Mouse (Mus musculus): Measurements from ENCODE around the gene Fam219b. TPM values are rescaled to one million over a fixed set of nuclear protein-coding genes. Genes with fewer than 3 reads are reported as not detected.

The Fam219b gene
- total RNA-seq (2023), result 10 to 100 TPM; 14.0 to 22.5 TPM

GRCm38 (mm10) chr9:57537044-57537727 lies at the start of gene Fam219b:
Gene Fam219b (plus strand): TSS chr9:57537528.

GRCm38 (mm10) chr9:57503622-57504380 lies 33.5 kb upstream of the Fam219b start, which contains the start of gene Rpp25:
Gene Rpp25 (plus strand): TSS chr9:57504026.

GRCm38 (mm10) chr9:57521056-57521911 lies 16.0 kb upstream of the Fam219b start, which contains the start of gene Cox5a:
Gene Cox5a (plus strand): TSS chr9:57521274.

GRCm38 (mm10) chr9:57552139-57552887 lies 15.0 kb downstream of the Fam219b start, which contains the start of gene Mpi:
Gene Mpi (minus strand): TSS chr9:57552763.

DNA sequence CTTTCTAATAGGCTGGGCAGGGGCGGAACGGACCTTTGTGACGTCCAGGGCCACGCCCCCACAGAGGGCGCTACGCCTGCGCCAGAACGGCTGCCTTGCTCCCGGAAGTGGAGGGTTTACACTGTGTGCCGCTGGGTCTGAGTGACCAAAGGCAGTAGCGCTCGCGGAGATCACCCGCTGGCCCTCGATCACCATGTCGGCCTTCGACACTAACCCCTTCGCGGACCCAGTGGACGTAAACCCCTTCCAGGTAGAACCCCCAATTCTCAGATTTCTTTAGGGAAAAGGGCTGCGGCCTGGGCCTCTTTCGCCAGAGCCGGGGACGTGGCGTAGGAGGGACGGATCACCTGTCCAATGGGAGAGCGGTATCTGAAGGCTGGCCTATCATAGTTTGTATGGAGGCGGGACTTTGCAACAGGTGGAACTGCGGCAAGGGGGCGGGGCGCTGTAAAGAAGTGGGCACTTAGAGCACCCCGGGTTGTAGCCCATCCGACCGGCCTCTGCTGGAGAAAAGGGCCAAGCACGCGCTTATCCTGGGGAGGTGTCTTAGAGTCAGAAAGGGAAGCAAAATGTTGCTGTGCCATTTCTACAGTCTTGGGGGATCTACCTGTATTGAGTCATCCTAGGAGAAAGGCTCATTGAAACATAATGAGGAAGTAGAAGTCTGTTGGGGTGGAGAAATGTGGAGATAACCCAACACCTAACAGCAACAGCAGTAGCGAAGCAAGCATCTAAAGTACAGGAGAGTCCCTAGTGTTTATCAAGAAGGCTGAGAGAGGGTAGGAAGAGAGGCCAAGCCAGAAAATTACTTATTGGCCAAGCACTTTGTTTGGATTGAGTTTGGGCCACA lies 23.8 kb downstream of the Fam219b start, which contains the start of gene Scamp2:
Gene Scamp2 (plus strand): TSS at position 83 of the 850 bp plus-strand sequence.

DNA sequence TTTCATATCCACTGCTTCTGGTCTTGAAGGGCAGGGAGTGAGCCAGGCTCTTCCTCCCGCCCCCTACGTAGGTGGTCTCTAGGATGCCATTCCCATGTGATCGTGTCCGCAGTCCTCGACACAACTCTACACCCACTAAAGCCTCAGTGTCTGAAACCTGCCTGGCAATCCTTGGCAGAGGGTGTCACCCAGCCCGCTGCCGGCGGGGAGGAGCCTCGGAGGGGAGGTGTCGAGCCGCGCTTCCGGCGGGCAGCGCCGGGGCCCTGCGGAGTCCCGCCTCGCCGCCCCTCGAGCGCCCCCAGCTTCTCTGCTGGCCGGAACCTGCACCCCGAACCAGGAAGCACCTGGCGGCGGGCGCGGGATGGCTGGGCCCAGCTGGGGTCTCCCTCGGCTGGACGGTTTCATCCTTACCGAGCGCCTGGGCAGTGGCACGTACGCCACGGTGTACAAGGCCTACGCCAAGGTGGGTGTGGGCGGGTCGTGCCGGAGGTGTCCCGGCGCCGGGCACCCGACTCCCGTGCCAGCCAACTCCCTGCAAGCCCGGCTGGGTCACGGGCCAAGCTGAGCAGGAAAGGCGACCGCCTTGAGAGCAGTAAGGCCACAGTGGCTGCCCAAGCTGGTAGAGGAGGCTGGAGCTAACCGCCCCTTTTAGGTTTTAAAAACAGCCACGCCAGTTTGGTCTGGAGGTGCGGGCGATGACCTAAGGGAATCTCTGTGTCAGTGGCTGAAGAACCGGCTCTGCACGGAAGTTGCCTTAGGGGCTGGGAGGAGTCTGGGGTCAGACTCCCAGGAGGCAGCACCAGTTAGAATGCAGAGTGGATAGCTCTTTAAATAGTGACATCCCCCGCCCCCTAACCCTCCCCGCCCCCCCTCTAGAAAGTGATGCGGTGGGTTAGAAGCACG lies 52.1 kb downstream of the Fam219b start, which contains the start of gene Ulk3:
Gene Ulk3 (plus strand): TSS at position 229 of the 903 bp plus-strand sequence.

Other genes starting within 250 kb of the Fam219b start
- gene Ppcdc, start 97.4 kb upstream of the Fam219b start, total RNA-seq (2023), result 10 to 100 TPM; 76.9 to 92.2 TPM
- gene Scamp5, start 69.5 kb upstream of the Fam219b start, total RNA-seq (2023), result not detected
- not detected for gene Rpp25, start 33.5 kb upstream of the Fam219b start, total RNA-seq (2023)
- 100 to 1,000 TPM in 1 of 2 experiments, 10 to 100 TPM in 1; 97.3 to 115 TPM for gene Cox5a, start 16.3 kb upstream of the Fam219b start, total RNA-seq (2023)
- gene Mpi, start 15.2 kb downstream of the Fam219b start, total RNA-seq (2023), result 10 to 100 TPM; 11.6 to 13.3 TPM
- gene Scamp2, start 23.4 kb downstream of the Fam219b start, total RNA-seq (2023), result 100 to 1,000 TPM; 104 to 110 TPM
- 100 to 1,000 TPM in 1 of 2 experiments, 10 to 100 TPM in 1; 98.3 to 103 TPM for gene Ulk3, start 51.9 kb downstream of the Fam219b start, total RNA-seq (2023)
- not detected for gene Cplx3, start 68.8 kb downstream of the Fam219b start, total RNA-seq (2023)
- 1 to 10 TPM; 1.0 to 1.4 TPM for gene Lman1l, start 83.2 kb downstream of the Fam219b start, total RNA-seq (2023)
- 100 to 1,000 TPM; 625 to 646 TPM for gene Csk, start 116.1 kb downstream of the Fam219b start, total RNA-seq (2023)
- gene Cyp1a2, start 146.2 kb downstream of the Fam219b start, total RNA-seq (2023), result not detected
- not detected for gene Cyp1a1, start 150.4 kb downstream of the Fam219b start, total RNA-seq (2023)
- 10 to 100 TPM; 24.4 to 26.1 TPM for gene Edc3, start 171.0 kb downstream of the Fam219b start, total RNA-seq (2023)
- gene Clk3, start 228.3 kb downstream of the Fam219b start, total RNA-seq (2023), result 100 to 1,000 TPM; 209 to 212 TPM